Mouse (Mus musculus) intestine, embryonic 14.5 days (tissue): Measurements from ENCODE around the gene Gadl1. TPM values are rescaled to one million over a fixed set of nuclear protein-coding genes. Genes with fewer than 3 reads are reported as not detected.
A peak's percentile ranks its signal among the peaks of the same experiment; 100 is the strongest.

Source experiments
- ATAC-seq: fragments of 200-750 bp; cut with Nextera tagmentation; replicated peaks from 2 replicates; pipeline ENCODE4 v1.8.0; 2017; ENCODE audit warnings: low read depth, moderate number of reproducible peaks, moderate TSS enrichment, moderate library complexity; ENCODE audit not compliant: low FRiP score, low TSS enrichment
- DNase-seq: peaks from one replicate; pipeline ENCODE4 v3.0.0-alpha.2; 2018; ENCODE audit warnings: low spot score
- H3K27ac ChIP-seq: fragments of 300-500 bp; sonication (generic); 2 replicates; pipeline ENCODE4 v1.5.1; 2014; ENCODE audit warnings: low read depth, mild to moderate bottlenecking, control low read depth
- H3K27me3 ChIP-seq: fragments of 300-500 bp; sonication (generic); replicated peaks from 2 replicates; pipeline ENCODE4 v1.6.1; 2014; ENCODE audit warnings: low read length, control low read depth; ENCODE audit not compliant: control insufficient read depth, insufficient read depth
- H3K36me3 ChIP-seq: fragments of 300-500 bp; sonication (generic); 2 replicates; pipeline ENCODE4 v1.6.1; 2014; ENCODE audit warnings: low read length, control low read depth; ENCODE audit not compliant: control insufficient read depth, insufficient read depth
- H3K4me1 ChIP-seq: fragments of 300-500 bp; sonication (generic); replicated peaks from 2 replicates; pipeline ENCODE4 v1.6.1; 2014; ENCODE audit warnings: low read length, control low read depth, mixed read lengths; ENCODE audit not compliant: control insufficient read depth, insufficient read depth
- H3K4me2 ChIP-seq: fragments of 300-500 bp; sonication (generic); 2 replicates; pipeline ENCODE4 v1.6.1; 2014; ENCODE audit warnings: low read length
- H3K4me3 ChIP-seq: fragments of 300-500 bp; sonication (generic); 2 replicates; pipeline ENCODE4 v1.5.1; 2014; ENCODE audit warnings: low read depth, low read length, control low read depth, mixed read lengths
- H3K9ac ChIP-seq: fragments of 300-500 bp; sonication (generic); 2 replicates; pipeline ENCODE4 v1.6.1; 2014; ENCODE audit warnings: mild to moderate bottlenecking, low read length
- H3K9me3 ChIP-seq: fragments of 300-500 bp; sonication (generic); 2 replicates; pipeline ENCODE4 v1.6.1; 2016; ENCODE audit warnings: low read length, control low read depth; ENCODE audit not compliant: control insufficient read depth
- WGBS: fragments of 180-500 bp; shearing (Covaris S2); extraction: QIAGEN DNeasy Blood & Tissue Kit; methylation state at CpG from one replicate; pipeline ENCODE4 v1.1.7; 2014; 5-methylcytosine and 5-hydroxymethylcytosine counted together
- polyA plus RNA-seq: library from polyadenylated mRNA; unstranded; fragments of >200 nt; fragmentation: Nextera tagmentation; extraction: Ambion mirVana; gene quantifications from 2 replicates; pipeline ENCODE4 v1.2.1, GENCODE M21; 2014

Gene Gadl1
- polyA plus RNA-seq, 1 experiment from 2014 or later, result 0.38 TPM

- Histone ChIP-seq H3K4me3 (no peak overlapping the region), H3K9me3 (no peaks in the 10 kb centered on the region), H3K27me3 (no peaks in the 10 kb centered on the region), H3K9ac (no peak overlapping the region), H3K27ac (peak overlapping the region; percentile 88), H3K36me3 (peaks cover 70% of the 10 kb centered on the region), H3K4me1 (peaks cover 26% of the 10 kb centered on the region), H3K4me2 (no peak overlapping the region)
- ATAC-seq (peak; percentile 49), DNase-seq (no peak)
- 55% methylated on average over 6 of the region's 6 CpGs for WGBS
Measured at GRCm38 (mm10) chr9:116122544-116122943, 213.3 kb downstream of the Gadl1 start.

GRCm38 (mm10) chr9:116122969-116123589, 213.8 kb downstream of the Gadl1 start:
- H3K36me3 ChIP-seq, result peaks cover 71% of the 10 kb centered on the region

More at GRCm38 (mm10) chr9:116122969-116123589, 213.8 kb downstream of the Gadl1 start:
- H3K9ac ChIP-seq, result no peak overlapping the region
- DNase-seq (peak; percentile 64), ATAC-seq (peak; percentile 89)
- peaks cover 26% of the 10 kb centered on the region for H3K4me1 ChIP-seq
- peak overlapping the region; percentile 88 for H3K27ac ChIP-seq
- no peak overlapping the region for H3K4me2 ChIP-seq
- H3K9me3 ChIP-seq, result no peaks in the 10 kb centered on the region
- H3K4me3 ChIP-seq, result no peak overlapping the region
- 35% methylated on average over 9 of the region's 9 CpGs for WGBS
- H3K27me3 ChIP-seq, result no peaks in the 10 kb centered on the region
